Mouse (Mus musculus): ENCODE results near the gene Slc6a12. TPM values are rescaled to one million over a fixed set of nuclear protein-coding genes. Genes with fewer than 3 reads are reported as not detected.

Slc6a12 gene
- total RNA-seq (2022): under 1 TPM; 0.16 to 0.53 (median 0.26) TPM

GRCm38 (mm10) chr6:121343026-121343770 is at the start of gene Slc6a12:
Gene Slc6a12 (plus strand): TSS chr6:121343076.
- no peak for DNase-seq (ENCODE audit: low spot score in 2 of 2)

DNA sequence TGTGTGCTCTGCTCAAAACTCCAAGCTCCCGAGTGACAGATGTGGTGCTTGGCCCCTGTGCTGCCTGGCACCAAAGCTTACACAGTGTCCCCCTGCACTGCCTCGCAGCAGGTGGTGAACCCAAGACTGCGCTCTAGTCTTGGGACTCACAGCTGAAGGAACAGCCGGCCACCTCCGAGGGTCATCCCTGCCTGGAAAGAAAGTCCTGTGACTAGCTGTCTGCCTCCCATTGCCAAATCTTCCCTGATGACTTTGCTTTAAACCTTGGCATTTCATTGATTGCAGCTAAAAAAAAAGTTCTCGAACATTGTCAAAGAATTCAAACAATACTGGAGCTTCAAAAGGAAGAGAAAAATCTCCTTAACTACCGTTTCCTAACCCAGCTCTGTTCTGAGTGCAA is 43.6 kb upstream of the Slc6a12 start:
- no peak for DNase-seq (ENCODE audit: low spot score in 2 of 2)

- DNase-seq (ENCODE audit: low spot score in 2 of 2): peak in 1 of 2 experiments; percentile 9
Measured at GRCm38 (mm10) chr6:121299954-121300353, 42.9 kb upstream of the Slc6a12 start, which contains the start of gene Slc6a13. Gene Slc6a13 (plus strand): TSS chr6:121300227.

DNA sequence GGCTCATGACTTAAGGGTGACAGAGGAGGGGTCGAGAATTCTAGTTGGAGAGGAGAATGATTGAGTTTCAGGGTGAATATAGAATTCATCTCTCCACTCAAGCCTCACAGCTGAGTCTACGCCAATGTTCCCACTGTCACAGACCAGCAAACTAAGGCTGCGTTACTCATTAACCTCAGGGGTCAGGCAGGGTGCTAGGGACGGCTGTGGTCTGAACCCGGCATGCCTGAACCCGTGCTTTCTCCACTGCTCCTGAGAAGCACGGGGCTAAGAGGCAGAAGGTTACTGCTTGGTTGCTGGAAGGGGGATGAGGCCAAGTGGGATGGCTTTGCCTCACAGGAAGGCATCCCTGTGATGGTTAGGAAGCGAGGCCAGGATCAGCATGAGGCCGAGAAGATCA is 42.4 kb upstream of the Slc6a12 start:
- DNase-seq (ENCODE audit: low spot score in 2 of 2): no peak

GRCm38 (mm10) chr6:121303466-121304220 is 39.2 kb upstream of the Slc6a12 start:
- DNase-seq (ENCODE audit: low spot score in 2 of 2): no peak

GRCm38 (mm10) chr6:121304630-121305029 is 38.2 kb upstream of the Slc6a12 start:
- DNase-seq (ENCODE audit: low spot score in 2 of 2): no peak

DNA sequence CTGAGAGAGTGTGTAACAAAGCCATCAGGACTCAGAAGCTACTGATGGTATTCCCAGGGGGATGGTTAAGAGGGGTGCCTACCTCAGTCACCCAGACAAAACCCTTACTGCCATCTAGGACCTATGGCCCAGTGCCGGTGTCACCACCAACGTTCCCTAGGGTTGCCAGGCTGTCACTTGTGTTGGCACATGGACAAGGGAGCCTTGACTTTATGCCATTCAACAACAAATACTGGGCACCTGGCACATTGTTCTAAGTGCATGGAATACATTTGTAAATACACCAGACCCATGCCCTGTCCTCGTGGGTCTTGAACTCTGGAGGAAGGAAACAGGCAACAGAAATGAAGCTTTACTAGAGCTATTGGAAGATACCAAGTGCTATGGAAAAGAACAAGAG is 37.3 kb upstream of the Slc6a12 start:
- DNase-seq (ENCODE audit: low spot score in 2 of 2): no peak

GRCm38 (mm10) chr6:121310984-121311383 is 31.9 kb upstream of the Slc6a12 start:
- no peak for DNase-seq (ENCODE audit: low spot score in 2 of 2)

DNA sequence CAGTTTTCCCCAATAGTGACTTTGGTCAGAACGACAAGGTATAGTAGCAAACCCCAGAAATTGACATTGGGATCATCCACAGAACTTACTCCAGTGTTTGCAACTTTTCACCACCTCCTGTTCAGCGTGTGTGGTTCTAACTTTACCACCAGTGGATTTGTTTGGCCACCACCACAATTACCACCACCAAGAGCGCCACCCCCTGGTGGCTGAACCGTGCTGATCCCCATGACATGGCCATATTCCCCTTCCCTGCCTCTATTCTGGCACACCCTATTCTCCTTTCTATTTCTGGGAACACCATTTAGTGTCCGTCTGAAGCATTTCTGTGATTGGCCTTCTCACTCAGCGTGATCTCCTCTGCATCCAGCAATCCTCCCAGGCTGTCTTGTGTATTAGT is 23.8 kb upstream of the Slc6a12 start:
- no peak for DNase-seq (ENCODE audit: low spot score in 2 of 2)

GRCm38 (mm10) chr6:121322381-121323110 is 20.3 kb upstream of the Slc6a12 start:
- no peak for DNase-seq (ENCODE audit: low spot score in 2 of 2)

GRCm38 (mm10) chr6:121325298-121325697 is 17.6 kb upstream of the Slc6a12 start:
- DNase-seq (ENCODE audit: low spot score in 2 of 2): no peak

- DNase-seq (ENCODE audit: low spot score in 2 of 2): no peak
Measured at GRCm38 (mm10) chr6:121325740-121326139, 17.1 kb upstream of the Slc6a12 start.

DNA sequence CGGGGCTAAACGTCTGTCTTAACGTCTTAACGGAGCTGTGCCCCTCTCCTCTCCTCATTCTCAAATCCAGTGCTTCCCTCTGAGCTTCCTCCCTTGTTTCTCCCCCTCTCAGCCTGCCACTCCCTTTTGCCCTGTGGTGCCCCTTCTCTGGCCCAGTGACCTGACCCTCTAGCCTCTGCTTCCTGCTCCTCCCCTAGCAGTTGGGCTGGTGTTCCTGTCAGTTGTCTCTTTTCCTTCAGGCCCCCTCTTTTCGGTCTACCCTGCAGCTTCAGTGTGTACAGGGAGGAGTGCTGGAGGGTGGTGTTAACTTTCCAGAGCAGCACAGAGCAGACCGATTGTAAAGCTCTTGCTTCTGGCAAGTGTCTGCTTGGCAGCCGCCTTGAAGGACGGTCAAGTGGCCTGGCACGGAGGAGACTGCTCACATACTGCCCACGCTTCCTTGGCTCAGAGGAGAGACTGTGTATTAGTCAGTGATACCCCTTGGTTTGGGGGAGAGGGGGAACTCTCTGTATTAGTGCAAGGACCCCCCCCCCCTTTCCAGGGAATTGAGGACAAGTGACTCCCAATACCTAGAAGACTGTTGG is 16.3 kb upstream of the Slc6a12 start:
- DNase-seq (ENCODE audit: low spot score in 2 of 2): peak in 1 of 2 experiments; percentile 27

- DNase-seq (ENCODE audit: low spot score in 2 of 2): peak in 1 of 2 experiments; percentile 33
Measured at GRCm38 (mm10) chr6:121328417-121328884, 14.4 kb upstream of the Slc6a12 start.

- no peak for DNase-seq (ENCODE audit: low spot score in 2 of 2)
Measured at GRCm38 (mm10) chr6:121329848-121330508, 12.9 kb upstream of the Slc6a12 start.

DNA sequence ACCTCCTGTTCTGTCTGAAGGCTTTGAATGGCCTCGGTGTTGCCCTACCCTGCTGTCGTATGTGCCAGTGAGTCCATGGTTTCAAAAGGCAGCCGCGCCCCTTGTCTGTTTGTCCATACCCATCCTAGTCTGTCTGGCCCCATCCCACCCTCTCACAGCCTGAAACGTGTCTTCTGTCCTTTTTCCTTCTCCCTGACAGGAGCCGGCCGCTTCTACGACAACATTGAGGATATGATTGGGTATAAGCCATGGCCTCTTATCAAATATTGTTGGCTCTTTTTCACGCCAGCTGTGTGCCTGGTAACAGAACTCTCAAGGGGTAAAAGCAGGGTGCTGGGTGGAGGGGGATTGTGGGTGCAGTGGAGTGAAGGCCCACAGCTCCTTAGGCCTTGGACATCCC is 7.0 kb upstream of the Slc6a12 start:
- no peak for DNase-seq (ENCODE audit: low spot score in 2 of 2)

GRCm38 (mm10) chr6:121336558-121336957 is 6.3 kb upstream of the Slc6a12 start:
- no peak for DNase-seq (ENCODE audit: low spot score in 2 of 2)

DNA sequence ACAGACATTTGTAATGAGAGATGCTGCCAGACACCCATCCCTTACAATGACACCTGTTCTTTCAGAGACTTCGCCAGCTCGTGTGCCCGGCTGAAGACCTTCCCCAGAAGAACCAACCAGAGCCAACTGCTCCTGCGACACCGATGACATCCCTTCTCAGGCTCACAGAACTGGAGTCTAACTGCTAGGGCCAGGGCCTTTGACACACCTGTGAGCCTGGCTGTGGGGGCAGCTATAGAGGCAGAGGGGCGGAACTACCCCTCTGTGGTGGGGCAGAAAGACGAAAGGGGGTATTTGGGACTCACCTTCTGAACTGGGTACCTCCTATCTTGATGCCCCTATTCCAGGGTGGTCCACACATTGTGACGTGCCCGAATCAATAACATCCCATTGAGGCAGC is 5.6 kb upstream of the Slc6a12 start:
- no peak for DNase-seq (ENCODE audit: low spot score in 2 of 2)

GRCm38 (mm10) chr6:121337770-121338518 is 4.9 kb upstream of the Slc6a12 start:
- DNase-seq (ENCODE audit: low spot score in 2 of 2): peak; percentile 75 to 77

DNA sequence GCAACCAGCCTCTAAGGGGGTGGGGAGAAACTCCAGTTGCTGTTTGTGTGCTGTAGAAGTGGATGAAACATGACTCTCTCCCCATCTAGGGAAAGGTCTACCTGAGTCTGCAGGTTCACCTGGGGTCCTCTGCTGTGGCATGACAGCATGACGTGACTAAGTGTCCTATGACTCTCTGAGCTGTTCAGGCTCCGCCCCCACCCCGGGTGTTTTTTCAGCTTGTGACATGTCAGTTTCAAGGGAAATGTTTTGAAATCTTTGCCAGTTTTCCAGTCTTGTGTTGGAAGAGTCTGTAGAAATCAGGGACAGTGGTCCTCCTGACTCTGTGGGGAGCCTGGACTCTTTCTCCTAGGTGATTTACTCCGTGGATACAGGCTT is 4.4 kb upstream of the Slc6a12 start:
- DNase-seq (ENCODE audit: low spot score in 2 of 2): no peak

Data from gastrocnemius, adult 8-10 months (tissue).